Mouse (Mus musculus): ENCODE measurements around the gene Lpin1.
A peak's percentile ranks its signal among the peaks of the same experiment; 100 is the strongest.

The Lpin1 gene

GRCm38 (mm10) chr12:16618512-16619274 lies 7.9 kb upstream of the Lpin1 start:
- peak; percentile 84 to 88 for DNase-seq

GRCm38 (mm10) chr12:16615738-16616137 lies 5.0 kb upstream of the Lpin1 start:
- DNase-seq: no peak

DNA sequence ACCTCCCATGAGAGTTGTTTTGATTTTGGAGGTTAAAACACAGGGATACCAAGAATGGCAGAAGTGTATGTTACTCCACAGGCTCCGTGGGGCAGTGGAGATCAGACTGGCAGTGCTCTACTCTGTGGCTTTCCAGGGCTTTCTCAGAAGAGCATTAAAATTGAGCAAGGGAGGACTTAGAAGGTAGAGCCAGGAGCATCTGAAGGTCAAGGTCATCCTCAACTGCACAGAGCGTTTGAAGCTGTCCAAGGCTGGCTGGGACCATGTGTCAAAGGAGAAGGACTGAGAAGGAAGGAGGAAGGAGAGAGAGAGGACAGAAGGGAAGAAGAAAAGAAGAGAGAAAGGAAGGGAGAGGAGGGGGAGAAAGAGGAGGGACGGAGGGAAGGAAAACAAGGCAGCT lies 3.8 kb upstream of the Lpin1 start:
- DNase-seq: no peak

DNA sequence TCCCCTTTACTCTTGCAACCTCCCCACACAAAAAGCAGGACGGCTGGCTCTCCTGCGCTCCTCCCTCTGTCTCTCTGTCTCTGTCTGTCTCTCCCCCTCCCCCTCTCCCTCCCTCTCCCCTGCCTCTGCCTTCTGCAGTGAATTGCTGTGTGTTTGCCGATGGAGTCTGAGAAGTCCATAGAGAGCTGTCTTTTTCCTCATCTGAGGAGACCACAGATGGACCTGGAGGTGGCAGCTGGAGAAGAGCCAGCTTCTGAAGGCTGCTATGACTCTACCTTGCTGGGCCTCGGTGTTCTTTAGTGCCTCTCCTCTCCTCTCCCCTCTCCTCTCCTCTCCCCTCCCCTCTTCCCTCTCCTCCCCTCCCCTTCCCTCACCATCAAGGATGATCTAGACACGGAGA lies 5.1 kb downstream of the Lpin1 start:
- peak in 1 of 2 experiments; percentile 23 for DNase-seq

DNA sequence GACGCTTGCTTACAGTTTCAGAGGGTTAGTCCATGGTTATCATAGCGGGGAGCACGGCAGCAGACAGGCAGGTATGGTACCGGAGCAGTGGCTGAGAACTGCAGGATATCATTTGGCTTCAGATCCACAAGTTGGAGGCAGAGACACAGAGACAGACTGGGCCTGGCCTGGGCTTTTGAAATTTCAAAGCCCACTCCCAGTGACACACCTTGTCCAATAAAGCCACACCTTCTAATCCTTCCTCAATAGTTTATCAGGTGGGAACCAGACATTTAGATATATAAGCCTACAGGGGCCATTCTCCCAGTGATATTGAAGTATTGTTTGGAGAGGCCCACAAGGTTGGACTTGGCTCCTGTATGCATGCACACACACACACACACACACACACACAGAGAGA lies 8.5 kb downstream of the Lpin1 start:
- no peak for DNase-seq

DNA sequence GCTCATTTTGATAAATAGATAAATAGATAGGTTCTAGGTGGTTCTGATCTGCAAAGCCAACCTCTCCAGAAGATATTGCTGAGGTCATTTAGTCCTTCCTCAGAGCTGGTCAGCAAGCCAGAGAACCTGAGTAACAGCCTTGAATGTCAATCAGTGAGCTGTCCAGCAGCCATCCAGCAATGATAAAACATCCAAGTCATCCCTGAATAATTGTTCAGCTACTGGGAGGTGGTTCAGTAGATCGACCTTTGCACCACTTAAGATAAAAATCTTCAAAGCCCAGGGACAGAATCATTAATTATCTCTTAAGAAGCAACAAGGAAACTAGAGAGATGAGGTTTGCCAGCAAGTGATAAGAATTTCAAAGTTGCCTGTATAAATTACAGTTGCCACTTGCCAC lies 10.4 kb downstream of the Lpin1 start:
- no peak for DNase-seq

- DNase-seq: no peak
Measured at GRCm38 (mm10) chr12:16599359-16599758, 11.4 kb downstream of the Lpin1 start.

- no peak for DNase-seq
Measured at GRCm38 (mm10) chr12:16593761-16594160, 17.0 kb downstream of the Lpin1 start.

DNA sequence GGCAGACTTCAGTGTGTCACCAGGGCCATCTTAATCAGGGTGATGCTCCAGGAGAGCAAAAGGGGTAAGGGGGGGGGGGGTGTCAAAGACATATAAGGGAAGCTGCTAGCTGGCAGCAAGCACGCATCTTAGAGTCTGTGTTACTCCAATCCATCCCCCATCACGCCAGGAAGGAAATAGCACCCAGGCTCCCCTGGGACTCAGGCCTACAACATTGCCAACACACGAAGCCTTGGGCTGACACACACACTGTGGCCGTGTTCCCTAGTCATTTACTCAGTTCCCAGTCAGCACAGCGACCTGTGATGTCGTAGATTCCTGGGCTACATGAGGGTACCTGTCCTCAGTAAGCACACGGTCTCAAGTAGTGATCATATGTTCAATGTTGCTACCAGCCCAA lies 17.8 kb downstream of the Lpin1 start:
- DNase-seq: no peak

GRCm38 (mm10) chr12:16592451-16592850 lies 18.3 kb downstream of the Lpin1 start:
- DNase-seq: no peak

GRCm38 (mm10) chr12:16591453-16592200 lies 19.1 kb downstream of the Lpin1 start:
- DNase-seq: peak; percentile 91 to 95

GRCm38 (mm10) chr12:16589966-16590365 lies 20.8 kb downstream of the Lpin1 start:
- no peak for DNase-seq

DNA sequence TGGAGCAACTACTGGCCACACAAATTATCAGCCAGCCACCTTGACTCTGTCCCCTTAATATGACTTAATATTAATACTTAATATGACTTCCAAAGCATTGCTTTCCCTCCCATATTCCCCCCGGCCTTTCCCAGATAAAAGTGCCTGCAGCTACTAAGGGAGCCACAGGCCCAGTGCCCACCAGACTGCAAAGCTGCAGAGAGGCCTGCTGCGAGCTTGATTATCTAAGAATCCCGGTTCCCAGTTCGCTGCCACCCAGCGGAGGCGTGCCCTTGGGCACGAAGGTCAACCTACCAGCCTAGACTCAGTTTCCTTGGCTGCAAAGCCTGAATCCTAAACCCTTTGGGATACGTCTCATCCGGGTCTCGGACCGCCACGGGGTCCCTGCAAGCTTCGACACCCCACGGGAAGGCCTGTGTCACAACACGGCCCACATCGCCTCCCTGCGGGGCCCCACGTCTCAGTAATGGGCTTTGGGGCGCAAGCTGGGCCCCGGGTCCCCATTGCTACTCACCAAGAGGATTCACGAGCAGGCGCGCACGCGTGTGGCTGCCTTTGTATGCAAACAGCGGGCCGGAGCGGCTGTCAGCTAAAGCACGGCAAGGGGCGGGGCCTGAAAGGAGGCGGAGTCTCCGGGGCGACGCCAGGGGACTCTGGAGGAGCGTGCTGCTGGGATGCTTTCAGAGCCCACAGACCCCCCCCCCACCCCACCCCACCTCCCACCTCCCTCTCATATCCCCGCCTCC lies 21.4 kb downstream of the Lpin1 start:
- DNase-seq: peak; percentile 98

DNA sequence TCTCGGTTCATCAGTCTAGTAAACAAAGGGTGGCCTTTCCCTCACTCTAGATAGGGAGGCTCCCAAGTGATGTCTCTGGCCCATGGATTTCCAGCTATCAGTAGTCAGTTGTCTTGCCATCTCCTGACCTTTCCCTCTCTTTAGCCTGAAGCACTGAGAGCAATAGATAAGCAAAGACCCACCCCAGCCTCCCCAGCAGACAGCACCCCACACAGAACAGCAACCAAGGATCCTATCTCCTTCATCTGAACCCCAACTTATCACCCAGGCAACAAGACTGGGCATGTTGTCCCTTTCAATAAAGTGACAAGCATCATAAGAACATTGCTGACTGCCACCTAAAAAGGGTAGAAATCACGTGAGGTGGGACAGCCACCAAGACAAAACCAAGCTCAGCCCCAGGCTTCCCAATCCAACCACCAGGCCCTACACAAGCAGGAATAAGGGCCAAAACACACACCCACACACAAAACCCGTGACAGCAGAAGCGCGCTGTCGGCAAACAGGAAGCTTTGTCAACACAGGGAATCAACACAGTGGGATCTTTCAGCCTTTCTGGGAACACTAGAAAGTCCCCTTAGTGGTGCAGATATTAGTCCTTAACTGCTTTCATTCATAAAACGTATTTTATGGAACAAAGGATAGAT lies 22.2 kb downstream of the Lpin1 start:
- peak in 1 of 2 experiments; percentile 32 for DNase-seq

DNA sequence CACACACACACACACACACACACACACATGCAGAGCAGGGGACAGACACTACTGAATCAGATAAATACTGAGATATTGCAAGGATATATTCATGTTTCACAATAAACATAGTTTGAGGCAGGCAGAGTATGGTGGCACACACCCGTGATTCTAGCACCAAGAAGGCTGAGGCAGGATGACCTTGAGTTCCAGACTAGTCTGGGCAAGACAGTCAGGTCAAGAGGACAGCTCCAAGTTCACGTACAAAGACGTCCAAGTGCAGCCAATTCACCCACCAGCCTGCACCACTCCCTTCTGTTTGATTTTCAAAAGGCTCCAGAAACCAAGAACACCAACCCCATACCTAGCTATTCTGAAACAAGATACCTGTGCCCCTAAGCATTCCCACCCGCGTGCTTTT lies 23.0 kb downstream of the Lpin1 start:
- DNase-seq: no peak

DNA sequence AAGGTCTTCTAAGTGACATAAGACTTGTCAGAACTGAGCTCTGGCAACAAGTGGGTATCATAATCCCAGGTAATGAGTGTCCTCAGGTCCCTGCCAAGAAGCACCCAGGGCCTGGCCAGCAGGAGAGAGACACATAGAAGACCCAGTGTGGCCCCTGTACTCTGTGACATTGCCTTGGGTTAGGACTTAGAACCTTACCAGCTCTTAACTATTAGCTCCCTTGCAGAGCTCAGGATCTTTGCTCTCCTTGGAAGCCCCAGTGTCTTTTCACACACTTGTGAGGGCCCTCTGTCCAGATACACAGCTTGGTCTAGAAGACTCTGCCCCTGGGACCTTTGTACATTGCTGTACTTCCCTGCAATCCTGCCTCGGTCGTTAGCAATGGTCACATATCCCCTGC lies 23.7 kb downstream of the Lpin1 start:
- no peak for DNase-seq

GRCm38 (mm10) chr12:16584964-16585363 lies 25.8 kb downstream of the Lpin1 start:
- no peak for DNase-seq

- no peak for DNase-seq
Measured at GRCm38 (mm10) chr12:16584035-16584682, 26.6 kb downstream of the Lpin1 start.

GRCm38 (mm10) chr12:16583313-16583712 lies 27.5 kb downstream of the Lpin1 start:
- DNase-seq: no peak

GRCm38 (mm10) chr12:16580306-16580705 lies 30.5 kb downstream of the Lpin1 start:
- no peak for DNase-seq

DNA sequence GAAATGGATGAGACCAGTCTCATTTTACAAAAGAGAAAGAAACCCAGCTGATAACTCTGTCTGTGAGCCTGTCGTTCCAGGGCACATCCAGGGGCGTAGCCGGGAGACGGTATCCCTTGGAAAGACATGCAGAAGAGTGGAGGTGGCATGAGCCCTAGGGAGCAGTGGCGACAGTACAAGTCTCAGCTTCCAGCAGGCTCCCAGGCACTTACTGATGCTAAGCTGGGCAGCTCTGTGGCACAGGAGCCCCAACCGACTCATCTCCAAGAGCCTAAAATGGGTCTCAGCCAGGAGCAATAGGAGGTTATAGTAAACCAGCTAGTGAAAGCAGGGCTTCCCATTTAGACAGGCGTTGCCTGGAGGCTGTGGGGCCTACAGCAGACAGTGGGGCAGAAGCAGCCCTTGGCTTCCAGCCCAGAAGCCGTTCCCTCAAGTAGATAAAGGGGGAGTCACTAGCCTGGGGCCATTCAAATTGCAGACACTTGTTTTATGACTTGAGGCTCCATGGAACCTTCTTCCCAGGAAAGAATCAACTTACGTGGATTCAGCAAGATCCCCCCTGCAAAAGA lies 33.0 kb downstream of the Lpin1 start:
- peak; percentile 50 to 67 for DNase-seq

DNA sequence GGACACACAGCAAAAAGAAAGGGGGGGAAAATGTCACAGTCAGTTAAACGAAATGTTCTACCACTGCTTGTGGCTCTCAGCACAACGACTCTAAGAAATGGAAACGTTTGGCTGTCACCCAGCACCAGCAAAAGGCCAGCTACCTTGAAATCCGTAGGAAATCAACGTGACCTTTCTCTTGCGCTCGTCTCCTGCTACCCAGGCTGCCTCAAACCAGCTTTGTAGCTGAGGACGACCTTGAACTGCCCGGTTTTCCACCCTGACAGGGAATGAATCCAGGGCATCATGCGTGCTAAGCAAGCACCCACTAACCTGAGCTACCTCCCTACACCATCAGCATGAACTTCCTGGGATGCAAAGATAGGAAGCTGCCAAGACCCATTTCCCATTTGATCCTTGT lies 39.5 kb downstream of the Lpin1 start:
- no peak for DNase-seq

All from cerebellum, postnatal 10 days (tissue).